ENCODE assay signal across 8 mouse cellular contexts in the genomic region with DNA sequence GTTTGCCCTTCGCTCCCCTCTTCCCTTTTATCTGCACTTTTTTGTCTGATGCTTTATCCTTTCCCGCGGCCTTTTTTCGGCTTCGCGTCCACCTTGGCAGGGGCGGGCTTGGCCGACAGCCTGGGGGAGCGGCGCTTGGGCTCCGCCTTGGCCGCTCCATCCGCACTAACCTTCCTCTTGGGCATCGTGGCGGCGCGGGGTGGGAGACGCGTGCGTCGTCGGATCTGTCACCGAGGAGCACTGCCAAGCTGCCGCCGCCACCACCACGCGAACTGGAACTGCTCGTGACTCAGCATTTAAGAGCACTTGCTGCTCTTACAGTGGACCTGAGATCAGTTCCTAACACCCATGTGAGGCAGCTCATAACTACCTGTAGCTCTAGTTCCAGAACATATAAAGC. TPM values are rescaled to one million over a fixed set of nuclear protein-coding genes. Genes with fewer than 3 reads are reported as not detected.
DNase-seq lines count a peak whose midpoint lies in the region; ATAC-seq lines count a peak whose summit lies in the region.
"Not testable (repeated sequence)": the region's sequence is repeated elsewhere in the genome, so short reads cannot be mapped to it uniquely, and the experiment has no call there.

No protein-coding gene starts in this region.

- H3K9me3 ChIP-seq in forebrain, embryonic 11.5 days (ENCODE audit: control insufficient read depth, low read length); heart, embryonic 14.5 days (ENCODE audit: control insufficient read depth, low read length); limb, embryonic 15.5 days: not testable (repeated sequence)

- peak overlapping the region; percentile 48 for H3K4me2 ChIP-seq in forebrain, embryonic 11.5 days (ENCODE audit: low read depth, low read length, severe bottlenecking)
- H3K4me2 ChIP-seq in heart, embryonic 14.5 days (ENCODE audit: low read length) = peak overlapping the region; percentile 71
- H3K4me2 ChIP-seq in limb, embryonic 15.5 days = peak overlapping the region; percentile 59

- H3K4me3 ChIP-seq in forebrain, embryonic 11.5 days (ENCODE audit: low read depth, low read length) = peak overlapping the region; percentile 16
- peak overlapping the region; percentile 37 to 40 for H3K4me3 ChIP-seq in heart, embryonic 14.5 days (ENCODE audit: control insufficient read depth in 1 of 2, insufficient read depth in 1 of 2, low read depth in 1 of 2, low read length in 2 of 2)
- peak overlapping the region; percentile 35 for H3K4me3 ChIP-seq in limb, embryonic 15.5 days

- not testable (repeated sequence) for H3K27me3 ChIP-seq in forebrain, embryonic 11.5 days (ENCODE audit: control insufficient read depth, insufficient read depth, low read length); heart, embryonic 14.5 days (ENCODE audit: control insufficient read depth, insufficient read depth, low read length)
- H3K27me3 ChIP-seq in limb, embryonic 15.5 days = peaks cover 11% of the 10 kb centered on the region

- H3K9ac ChIP-seq in forebrain, embryonic 11.5 days (ENCODE audit: low read length) = peak overlapping the region; percentile 37; the same call in 1 of the 2 replicates
- H3K9ac ChIP-seq in heart, embryonic 14.5 days (ENCODE audit: low read length) = peak overlapping the region; percentile 61; the same call in 1 of the 2 replicates
- H3K9ac ChIP-seq in limb, embryonic 15.5 days = not testable (repeated sequence)

- peak; percentile 26 for DNase-seq in CD4-positive, CD25-positive, alpha-beta regulatory T cell, adult 2 months (ENCODE audit: low read depth, low spot score)
- DNase-seq in cerebellum, adult 18-20 months = peak; percentile 9 to 10
- peak; percentile 67 for DNase-seq in forebrain, embryonic 11.5 days (ENCODE audit: low spot score)
- peak; percentile 14 for DNase-seq in kidney, adult 9 months
- peak; percentile 62 for DNase-seq in right cerebral cortex, adult 18-20 months

- 1% methylated on average over 28 of the region's 28 CpGs for WGBS in forebrain, embryonic 11.5 days
- under 1% methylated on average over 28 of the region's 28 CpGs for WGBS in heart, embryonic 14.5 days
- 1% methylated on average over 28 of the region's 28 CpGs for WGBS in limb, embryonic 15.5 days

- not testable (repeated sequence) for H3K4me1 ChIP-seq in forebrain, embryonic 11.5 days (replicated peaks; ENCODE audit: control insufficient read depth, insufficient read depth, low read length); limb, embryonic 15.5 days
- peaks cover 20 to 27% of the 10 kb centered on the region in 2 experiments for H3K4me1 ChIP-seq in heart, embryonic 14.5 days (ENCODE audit: control insufficient read depth in 2 of 2, insufficient read depth in 2 of 2, low read length in 2 of 2)

- not testable (repeated sequence) for H3K36me3 ChIP-seq in forebrain, embryonic 11.5 days (ENCODE audit: control insufficient read depth, insufficient read depth, low read length); heart, embryonic 14.5 days (ENCODE audit: control insufficient read depth, insufficient read depth, low read length); limb, embryonic 15.5 days

- H3K27ac ChIP-seq in forebrain, embryonic 11.5 days (ENCODE audit: low read depth, low read length); limb, embryonic 15.5 days: not testable (repeated sequence)
- 0 out of 4 replicates have a peak overlapping the region, but pooled peaks of 1 of the 2 experiments have one; percentile 6 for H3K27ac ChIP-seq in heart, embryonic 14.5 days (replicated peaks in 1 of 2; ENCODE audit: control insufficient read depth in 1 of 2, insufficient read depth in 1 of 2, low read depth in 2 of 2, low read length in 2 of 2)

- peak; percentile 27; the same call in 1 of the 2 replicates for ATAC-seq in forebrain, embryonic 11.5 days (replicated peaks; ENCODE audit: low FRiP score)
- ATAC-seq in heart, embryonic 14.5 days (ENCODE audit: insufficient number of reproducible peaks, insufficient read depth, low FRiP score, low read depth); limb, embryonic 15.5 days (ENCODE audit: insufficient number of reproducible peaks, low FRiP score, low TSS enrichment, low read depth): not testable (repeated sequence)
- ATAC-seq in megakaryocyte-erythroid progenitor cell, adult 5-6 weeks (replicated peaks; ENCODE audit: low FRiP score, low TSS enrichment, poor library complexity, severe bottlenecking) = peak; percentile 77

RNA-seq across cellular contexts. Expression of a gene that starts 20.9 kb away (rescaled TPM):
- polyA plus RNA-seq in forebrain, embryonic 11.5 days (2014; fragmentation: Nextera tagmentation; extraction: Ambion mirVana) = 0.44 and 0.84 TPM in 2 replicates
- 2,493 and 2,941 TPM in 2 replicates for polyA plus RNA-seq in heart, embryonic 14.5 days (2014; fragmentation: Nextera tagmentation; extraction: Ambion mirVana)
- 131 and 324 TPM in 2 replicates for polyA plus RNA-seq in limb, embryonic 15.5 days (2015; fragmentation: Nextera tagmentation; extraction: Ambion mirVana)
- 1.4 and 2.5 TPM in 2 replicates for total RNA-seq in megakaryocyte-erythroid progenitor cell, adult 5-6 weeks (2014; fragmentation: Nextera tagmentation)
- total RNA-seq in megakaryocyte-erythroid progenitor cell, adult 5-6 weeks (2017) = not detected in 2 replicates

RNA-seq across cellular contexts. Expression of a gene that starts 21.0 kb away (rescaled TPM):
- polyA plus RNA-seq in forebrain, embryonic 11.5 days (2014; fragmentation: Nextera tagmentation; extraction: Ambion mirVana) = 56.4 and 62.7 TPM in 2 replicates
- polyA plus RNA-seq in heart, embryonic 14.5 days (2014; fragmentation: Nextera tagmentation; extraction: Ambion mirVana) = 35.6 and 39.7 TPM in 2 replicates
- polyA plus RNA-seq in limb, embryonic 15.5 days (2015; fragmentation: Nextera tagmentation; extraction: Ambion mirVana) = 37.4 and 40.6 TPM in 2 replicates
- total RNA-seq in megakaryocyte-erythroid progenitor cell, adult 5-6 weeks (2014; fragmentation: Nextera tagmentation) = 48.1 and 55.5 TPM in 2 replicates
- total RNA-seq in megakaryocyte-erythroid progenitor cell, adult 5-6 weeks (2017) = 60.2 and 67.4 TPM in 2 replicates

RNA-seq across cellular contexts. Expression of a gene that starts 36.4 kb away (rescaled TPM):
- 0.98 and 1.1 TPM in 2 replicates for polyA plus RNA-seq in forebrain, embryonic 11.5 days (2014; fragmentation: Nextera tagmentation; extraction: Ambion mirVana)
- polyA plus RNA-seq in heart, embryonic 14.5 days (2014; fragmentation: Nextera tagmentation; extraction: Ambion mirVana) = 1.7 and 1.8 TPM in 2 replicates
- 3.7 and 4.8 TPM in 2 replicates for polyA plus RNA-seq in limb, embryonic 15.5 days (2015; fragmentation: Nextera tagmentation; extraction: Ambion mirVana)
- total RNA-seq in megakaryocyte-erythroid progenitor cell, adult 5-6 weeks (2014; fragmentation: Nextera tagmentation) = 0.52 and 0.94 TPM in 2 replicates
- 2.6 and 3.6 TPM in 2 replicates for total RNA-seq in megakaryocyte-erythroid progenitor cell, adult 5-6 weeks (2017)

Comparison
In these comparisons a context has a peak if more than half of its experiments do, and no peak if none do; other contexts are left out.
1. DNase-seq: peak in every context shown above with its lines; median percentile 67 in forebrain, embryonic 11.5 days; 62 in right cerebral cortex, adult 18-20 months; 26 in CD4-positive, CD25-positive, alpha-beta regulatory T cell, adult 2 months; 14 in kidney, adult 9 months; 10 in cerebellum, adult 18-20 months.
2. RNA of a gene that starts 20.9 kb away (polyA plus RNA-seq): 2,493 to 2,941 TPM in heart, embryonic 14.5 days and 131 to 324 TPM in limb, embryonic 15.5 days; 0.44 to 0.84 TPM in forebrain, embryonic 11.5 days; every median in the first group is over 10 times any median in the second.
3. Peak in every context shown above with its lines, with median percentiles within 50 percentile points of each other: H3K4me2 ChIP-seq and H3K4me3 ChIP-seq.